Mouse (Mus musculus) lung, adult 18-20 months (tissue): ENCODE measurements at regions not wholly inside any gene's neighbourhood (a gene's known extent, or its start where the extent isn't known, plus 50 kb on each side); places are given as distances from the start of the nearest gene placed in this dataset.

ENCODE experiments used
- DNase-seq, 2 experiments: peaks; one replicate each; pipeline ENCODE4 v3.0.0; 2022; ENCODE audit warnings: mixed read lengths in 2 of 2

DNA sequence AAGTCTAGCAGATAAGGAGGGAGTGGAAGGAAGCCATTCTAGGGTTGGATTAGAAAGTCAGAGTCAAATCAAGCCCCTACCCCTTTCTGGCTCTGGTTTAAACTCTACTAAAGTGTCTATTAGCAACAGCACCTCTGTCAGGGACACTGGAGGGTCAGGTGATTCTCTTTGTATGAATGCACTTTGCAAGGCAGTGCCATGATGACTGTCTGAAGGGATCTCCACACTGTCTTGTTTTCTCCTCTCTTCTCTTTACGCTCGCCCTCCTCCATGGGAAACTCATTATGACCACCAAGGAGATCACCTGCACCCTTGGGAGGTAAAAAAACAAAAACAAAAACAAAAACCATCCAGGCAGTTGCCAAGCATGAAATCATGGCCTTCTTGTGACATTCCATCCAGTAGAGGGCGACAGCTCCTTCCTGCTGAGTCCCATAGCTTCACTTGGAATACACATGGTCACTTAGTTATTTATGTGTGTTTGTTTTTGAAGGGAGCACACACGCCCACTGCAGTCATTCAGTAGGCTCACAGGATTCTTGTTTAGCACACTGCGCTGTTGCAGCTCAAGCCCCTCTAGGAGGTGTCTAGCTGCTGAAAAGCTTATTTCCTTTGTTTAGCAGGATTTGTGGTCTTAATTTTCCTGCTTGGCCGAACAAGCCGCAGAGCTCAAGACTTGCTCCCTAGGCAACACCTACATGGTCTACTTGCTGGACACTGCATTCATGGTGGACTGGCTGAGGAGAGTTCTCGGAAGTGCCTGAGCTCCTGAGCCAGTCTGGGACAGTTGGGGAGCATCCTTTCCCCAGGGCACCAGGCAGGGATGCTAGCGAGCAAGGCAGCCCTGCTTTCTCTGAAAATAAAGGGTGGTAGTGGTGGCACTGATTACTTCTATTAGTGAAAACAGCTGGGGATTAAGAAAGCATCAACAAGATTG is 195.2 kb upstream of the Bmper start:
- DNase-seq: peak; percentile 22 to 29

DNA sequence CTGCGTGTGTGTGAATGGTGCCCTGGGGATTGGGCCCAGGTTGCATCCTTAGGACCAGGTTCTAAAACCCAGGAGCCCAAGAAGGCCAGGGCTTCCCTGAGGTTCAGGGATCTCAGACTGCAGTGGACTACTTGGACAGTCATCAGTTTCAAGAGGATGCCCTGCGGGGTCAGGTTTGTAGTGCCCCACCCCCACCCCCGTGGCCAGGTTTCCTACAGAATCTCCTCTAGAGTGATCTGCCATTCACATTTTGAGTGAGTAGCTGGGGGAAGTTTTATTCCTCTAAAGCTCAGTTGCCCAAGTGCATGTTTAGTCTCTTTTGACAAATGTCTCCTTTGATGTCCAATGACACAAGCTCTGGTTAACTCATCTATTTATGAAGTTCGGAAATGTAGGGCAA is 193.5 kb upstream of the Bmper start:
- DNase-seq: no peak

DNA sequence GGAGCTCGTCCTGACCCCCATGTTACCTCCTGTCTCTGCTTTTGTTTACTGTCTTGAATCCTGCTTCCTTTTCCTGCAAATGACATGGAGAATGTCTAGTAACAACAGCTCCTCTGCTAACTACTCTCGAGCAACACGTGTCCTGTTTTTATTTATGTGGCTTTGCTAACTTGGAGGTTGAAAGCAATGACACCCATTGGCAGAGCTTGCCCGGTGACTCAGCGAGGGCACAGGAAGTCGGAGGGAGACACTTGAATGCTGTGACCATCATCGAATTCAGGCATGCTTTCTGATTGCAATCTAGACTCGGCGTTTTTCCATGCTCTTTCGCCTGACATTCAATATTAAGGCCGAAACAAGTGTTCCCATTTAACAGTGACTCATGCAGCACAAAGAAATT is 192.7 kb upstream of the Bmper start:
- peak in 1 of 2 experiments; percentile 28 for DNase-seq

DNA sequence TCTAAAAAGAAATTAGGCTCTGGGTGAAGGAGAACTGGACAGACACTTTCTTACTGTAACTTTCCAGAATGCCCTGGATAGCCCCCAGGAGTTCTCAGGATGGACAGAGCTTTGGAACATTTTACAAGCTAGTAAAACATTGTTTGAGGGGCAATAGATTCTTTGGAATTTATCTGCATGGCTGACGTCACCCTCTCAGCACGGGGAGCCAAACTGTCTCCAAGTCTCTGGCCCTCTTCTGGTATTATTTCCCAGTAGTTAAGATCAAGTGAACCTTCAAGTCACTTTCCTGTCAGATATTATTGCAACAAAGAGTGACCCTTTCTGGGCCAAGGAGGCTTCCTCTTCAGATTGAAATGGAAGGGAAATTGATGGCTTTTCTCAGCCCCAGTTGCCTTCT is 192.3 kb upstream of the Bmper start:
- DNase-seq: peak in 1 of 2 experiments; percentile 14

DNA sequence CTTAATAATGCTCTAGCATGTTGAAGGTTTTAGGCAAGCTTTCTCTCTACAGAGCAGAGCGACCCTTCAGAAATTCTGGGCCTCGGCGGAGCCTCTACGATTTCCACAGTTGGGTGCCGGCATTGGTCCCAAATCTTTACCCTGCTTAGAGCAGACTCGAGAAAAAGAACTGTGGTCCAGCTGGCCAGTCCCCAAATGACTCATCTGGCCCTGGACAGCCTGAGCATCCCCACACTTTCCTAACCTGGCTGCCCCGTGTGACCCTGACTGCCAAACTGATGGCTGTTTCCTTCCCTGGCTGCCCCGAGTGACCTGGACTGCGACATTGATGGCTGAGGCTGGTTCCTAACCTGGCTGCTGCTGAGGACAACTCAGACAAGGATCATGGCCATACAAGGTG is 191.0 kb upstream of the Bmper start:
- DNase-seq: no peak

DNA sequence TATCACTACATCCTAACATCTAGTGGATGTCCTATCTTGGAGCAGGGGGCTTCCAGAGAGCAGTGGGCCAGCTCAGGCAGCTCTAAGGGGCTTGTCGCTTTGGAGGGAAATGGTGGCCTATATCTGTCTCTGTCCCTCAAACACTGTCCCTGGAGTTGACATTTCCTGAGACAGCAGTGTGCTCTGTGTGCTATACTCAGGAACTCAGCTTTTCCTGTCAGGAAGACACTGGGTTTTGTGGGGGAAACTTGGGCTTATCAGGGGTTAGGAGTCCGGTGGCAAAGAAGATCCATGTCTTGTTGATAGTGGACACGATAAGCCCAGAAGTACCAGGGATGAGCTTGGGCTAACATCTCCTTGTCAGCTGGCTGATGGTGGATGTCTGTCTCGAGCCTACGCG is 187.6 kb upstream of the Bmper start:
- no peak for DNase-seq

DNA sequence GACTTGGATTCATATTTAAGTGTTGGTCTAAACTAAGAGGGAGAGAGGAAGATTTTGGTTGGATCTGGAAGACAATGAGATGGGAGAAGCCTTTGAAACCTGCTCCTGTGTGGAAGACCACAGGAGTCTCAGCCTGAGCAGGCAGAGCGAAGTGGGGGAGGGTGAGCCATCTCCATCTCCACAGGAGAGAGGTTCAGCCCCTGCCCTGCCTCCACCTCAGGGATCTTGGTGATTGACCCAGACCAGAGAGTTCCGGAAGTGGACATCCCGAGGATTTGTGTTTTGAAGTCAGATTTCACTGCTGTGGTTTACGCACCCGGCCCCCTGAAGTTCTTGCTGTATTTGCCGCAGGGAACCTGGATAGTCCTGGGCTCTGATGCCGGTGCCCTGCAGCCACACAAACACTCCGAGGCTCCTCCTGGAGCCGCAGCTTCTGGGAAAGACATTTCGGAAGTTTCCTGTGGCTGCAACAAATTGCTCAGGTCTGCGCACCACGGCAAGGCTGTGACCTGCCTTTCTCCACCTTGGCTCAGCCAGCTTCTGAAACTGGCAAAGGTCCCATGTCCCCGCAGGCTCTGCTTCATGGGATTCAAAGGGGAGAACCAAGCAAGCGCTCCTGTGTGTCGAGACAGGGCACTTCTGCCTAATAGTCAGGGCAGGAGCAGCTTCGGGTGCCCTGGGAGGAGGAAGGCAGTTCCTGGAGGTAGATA is 186.8 kb upstream of the Bmper start:
- no peak for DNase-seq

DNA sequence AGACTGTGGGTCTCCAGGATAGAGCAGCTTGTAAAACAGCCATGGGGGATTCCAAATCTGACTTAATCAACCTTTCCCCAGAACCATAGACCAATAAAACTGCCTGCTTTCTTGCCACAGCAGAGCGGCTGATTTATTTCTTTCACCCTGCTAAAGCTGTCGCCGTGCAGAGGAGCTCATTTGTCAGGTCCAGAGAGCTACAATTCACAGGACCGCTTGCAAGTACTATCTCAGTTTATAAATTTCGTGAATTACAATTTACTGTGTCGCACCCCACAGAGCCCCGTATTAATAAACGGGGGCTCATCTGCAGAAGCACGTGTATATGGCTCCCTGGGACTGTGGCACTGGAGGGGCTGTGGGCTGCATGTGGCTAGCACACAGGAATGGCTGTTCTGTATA is 185.4 kb upstream of the Bmper start:
- no peak for DNase-seq

DNA sequence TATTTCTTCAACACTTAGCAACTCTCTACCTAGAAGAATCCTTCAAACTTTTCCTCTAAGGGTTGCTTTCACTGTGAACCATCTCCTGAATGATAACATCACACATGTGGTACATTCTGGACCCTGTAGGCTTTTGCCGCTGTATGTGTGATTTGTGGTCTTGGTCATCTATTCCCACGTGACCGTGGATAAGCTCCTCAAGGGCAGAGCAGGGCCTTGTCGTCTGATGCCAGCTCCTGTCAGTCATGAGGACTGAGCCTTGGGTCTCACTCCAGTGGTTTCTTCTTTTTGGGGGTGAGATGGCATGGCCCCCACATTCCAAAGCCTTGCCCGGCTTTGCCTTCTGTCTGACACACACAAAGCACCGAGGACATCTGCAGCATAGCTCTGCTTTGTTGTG is 183.3 kb upstream of the Bmper start:
- no peak for DNase-seq

DNA sequence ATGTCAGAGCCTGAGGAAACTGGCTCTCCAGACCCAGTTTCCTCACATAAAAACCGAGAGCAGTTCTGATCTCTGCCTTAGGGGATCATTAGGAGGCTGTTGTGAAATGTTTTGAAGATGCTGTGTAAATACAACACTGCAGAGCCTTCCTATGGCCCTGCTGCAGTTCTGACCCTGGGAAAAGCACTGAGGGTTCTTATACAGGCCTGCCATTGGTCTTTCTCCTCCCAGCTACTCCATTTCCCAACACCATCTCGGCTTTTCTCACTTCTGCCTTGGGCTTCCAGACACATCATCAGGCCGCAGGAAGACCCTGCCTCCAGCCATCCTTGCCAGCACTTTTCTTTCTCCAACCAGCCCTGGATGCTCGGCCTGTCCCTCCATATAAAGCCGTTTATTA is 181.9 kb upstream of the Bmper start:
- DNase-seq: no peak

DNA sequence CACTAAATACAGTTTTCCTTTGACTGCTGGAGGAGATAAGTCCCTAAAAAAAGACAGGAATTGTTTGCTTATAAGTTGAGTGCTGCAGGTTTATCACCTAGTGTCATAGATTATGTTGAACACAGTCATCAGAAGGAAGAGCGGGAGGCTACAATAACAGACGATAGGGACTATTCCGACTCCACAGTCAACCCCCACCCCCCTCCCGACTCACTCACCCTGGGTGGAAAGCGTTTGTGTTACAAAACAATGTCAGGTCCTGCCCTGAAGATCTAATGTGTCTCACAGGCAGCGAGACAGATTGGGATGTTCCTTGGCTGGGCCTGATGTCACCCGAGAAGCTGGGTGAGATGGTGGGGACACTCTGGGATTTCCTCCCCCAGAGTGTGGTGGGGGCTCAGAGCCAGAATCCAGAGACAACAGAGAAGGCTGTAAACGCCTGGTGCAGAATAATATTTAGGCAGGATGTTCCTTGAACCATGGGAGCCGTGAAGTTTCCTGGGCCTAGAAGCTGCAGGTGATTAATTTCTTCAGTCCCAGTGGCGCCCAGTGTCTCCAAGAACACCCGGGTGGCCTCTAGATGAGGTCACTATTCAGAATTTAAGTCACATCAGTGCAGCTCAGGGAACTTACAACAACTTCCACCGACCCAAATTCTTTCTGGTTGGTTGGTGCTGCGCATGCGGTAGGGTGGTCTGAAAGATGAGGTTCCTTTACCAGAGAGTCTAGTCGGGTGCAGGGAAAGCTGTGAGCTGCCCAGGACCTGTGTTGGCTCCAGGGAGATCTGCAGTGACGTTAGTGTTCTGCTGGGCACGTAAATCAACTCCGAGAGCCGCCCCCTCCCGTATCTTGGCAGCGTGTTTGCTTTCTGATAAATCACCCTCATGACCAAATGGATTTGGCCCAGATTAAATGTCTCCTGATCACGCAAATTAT is 181.1 kb upstream of the Bmper start:
- DNase-seq: no peak

DNA sequence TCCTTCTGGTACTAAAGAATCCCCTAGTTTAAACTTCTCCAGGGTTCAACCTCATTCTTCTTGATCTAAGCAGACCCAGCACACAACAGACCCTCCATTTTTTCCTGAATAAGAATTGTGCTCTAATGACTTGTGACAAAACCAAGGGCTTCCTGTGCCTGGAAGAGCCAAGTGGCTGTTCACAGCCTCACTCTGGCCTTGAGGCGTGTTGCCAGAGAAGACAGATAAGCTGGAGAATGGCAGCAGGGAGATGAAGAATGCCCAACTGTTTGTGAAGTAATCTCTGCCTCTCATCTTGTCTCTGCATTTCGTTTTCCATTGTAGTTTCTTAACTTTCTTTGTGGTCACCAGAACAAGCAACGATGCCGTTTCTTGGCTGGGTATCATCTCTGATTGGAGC is 179.9 kb upstream of the Bmper start:
- DNase-seq: no peak

DNA sequence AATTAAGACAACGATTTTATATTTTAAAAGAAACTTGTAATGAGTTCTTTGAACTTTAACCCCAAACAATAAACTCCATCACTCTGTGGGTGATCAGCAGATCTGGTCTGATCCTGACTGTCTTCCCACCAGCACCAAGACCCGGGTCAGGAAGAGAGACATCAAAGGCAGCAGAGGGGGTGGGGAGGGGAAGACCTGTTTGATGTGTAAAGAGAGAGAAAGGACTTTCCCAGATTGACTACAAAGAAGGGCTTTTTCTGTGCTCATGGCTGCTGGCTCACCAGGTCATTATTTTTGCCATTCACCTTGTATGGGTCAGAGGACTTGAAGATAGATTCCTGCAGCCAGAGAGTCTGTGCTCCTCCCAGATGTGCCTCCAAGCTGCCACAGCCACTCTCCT is 177.4 kb upstream of the Bmper start:
- no peak for DNase-seq

DNA sequence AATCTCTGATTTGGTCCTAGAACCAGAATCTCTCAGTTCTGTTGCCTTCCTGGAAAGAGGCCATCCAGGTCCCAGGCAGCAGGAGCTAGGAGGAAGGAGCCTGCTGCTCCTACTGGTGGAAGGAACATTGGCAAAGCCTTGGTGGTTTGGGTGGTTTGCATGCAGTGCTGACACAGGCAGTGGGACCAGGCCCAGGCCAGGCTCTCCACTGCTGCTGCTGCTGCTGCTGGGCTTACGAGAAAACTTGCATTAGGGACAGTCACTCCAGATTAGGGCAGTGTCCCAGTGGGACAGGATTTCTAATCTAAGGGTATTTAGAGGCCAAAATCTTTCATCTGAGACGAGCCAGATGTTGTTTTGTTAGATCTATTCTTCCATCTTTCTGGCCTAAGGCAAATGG is 172.1 kb upstream of the Bmper start:
- no peak for DNase-seq

DNA sequence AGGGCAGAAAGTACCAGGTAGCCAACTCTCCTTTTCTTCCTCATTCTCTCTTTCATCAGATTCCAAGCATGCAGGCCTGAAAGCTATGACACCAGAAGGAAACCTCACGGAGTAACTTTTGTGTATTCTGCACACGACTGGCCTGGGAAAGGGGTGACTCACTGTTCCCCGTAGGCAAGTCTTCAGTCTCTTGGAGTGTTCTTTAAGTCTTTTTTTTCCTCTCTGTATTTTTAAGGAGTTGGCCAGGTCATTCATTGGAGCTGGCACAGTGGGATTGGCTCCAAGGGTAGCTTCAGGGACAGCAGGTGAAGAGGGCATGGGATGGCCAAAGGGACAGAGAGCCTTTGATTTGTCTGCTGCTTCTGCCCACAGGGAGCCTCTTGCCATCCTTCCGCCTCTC is 163.3 kb upstream of the Bmper start:
- DNase-seq: no peak

DNA sequence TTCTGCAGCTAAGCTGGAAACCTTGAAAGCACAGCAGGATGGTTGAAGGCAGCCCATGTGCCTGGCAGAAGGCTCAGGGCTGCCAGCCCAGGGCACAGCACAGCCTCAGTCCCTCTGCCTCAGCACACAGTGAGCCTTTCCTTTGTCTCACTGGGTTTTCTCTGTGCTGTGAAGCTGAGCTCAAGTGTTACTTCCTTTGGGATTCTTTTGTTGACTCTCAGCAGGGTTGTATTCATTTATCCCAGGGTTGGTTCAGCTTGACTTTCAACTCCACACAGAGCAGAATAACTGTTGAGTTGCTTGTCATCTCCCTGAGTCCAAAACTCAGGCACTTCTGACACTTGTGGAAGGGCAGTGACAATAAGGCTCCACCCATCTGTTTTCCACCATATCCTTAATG is 162.3 kb upstream of the Bmper start:
- no peak for DNase-seq

DNA sequence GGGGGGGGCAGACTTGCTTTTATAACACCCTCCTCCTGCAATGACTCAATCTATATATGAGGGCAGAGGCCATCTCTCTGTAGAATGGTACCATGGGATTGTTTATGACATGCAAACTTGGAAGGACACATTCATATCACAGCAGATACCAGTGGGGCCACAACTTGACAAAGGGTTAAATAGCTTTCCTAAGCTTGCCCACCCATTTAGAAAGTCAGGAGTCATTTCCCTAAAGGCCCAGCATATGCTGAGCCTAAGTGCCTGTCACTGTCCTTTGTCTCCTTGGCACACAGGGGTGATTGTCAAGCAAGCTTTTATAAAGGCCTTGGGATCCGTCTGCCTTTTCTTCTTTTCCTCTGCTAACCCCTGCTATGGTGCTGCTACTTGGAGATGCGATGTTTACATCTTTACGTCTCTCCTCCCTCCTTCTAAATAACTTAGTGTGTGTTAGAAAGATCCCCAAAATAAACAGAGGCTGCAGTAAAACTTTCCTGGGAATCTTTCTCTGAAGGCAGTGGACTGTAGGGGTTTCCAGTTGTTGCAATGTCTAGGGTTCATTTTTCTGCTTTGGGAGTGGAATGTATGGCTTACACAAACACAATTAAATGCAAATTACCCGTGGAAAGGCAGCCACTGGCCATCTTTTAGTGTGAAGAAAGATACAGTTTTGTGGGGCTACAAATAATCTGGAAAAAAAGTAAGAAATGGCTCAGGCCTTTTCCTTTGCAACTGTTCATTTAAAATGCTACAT is 161.5 kb upstream of the Bmper start:
- no peak for DNase-seq

DNA sequence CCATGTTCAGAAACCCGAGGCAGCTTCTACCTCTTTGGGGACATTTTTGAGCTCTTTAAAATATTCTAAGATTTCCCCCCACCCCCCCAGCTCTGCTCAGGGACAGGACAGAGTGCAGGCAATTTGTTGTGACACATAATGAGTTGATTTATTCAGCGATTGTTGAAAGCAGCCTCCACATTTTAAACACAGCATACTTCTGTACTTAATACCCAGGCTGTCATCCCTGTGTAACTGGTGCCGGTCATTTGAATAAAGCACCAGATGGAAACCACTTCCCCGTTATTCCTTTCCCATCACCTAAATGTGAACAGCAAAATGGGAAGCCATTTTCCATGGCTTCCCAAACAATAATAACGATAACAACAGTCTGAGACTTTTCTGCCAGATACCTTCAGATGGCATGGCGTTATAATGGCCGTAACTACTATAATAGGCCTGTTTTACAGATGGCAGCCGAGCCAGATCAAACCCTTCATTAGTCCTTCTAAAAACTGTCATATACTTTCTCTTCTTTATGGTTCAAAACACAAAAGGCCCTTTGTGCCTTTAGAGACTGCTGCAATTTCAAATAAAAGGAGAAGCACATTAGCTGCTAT is 160.7 kb upstream of the Bmper start:
- DNase-seq: no peak

DNA sequence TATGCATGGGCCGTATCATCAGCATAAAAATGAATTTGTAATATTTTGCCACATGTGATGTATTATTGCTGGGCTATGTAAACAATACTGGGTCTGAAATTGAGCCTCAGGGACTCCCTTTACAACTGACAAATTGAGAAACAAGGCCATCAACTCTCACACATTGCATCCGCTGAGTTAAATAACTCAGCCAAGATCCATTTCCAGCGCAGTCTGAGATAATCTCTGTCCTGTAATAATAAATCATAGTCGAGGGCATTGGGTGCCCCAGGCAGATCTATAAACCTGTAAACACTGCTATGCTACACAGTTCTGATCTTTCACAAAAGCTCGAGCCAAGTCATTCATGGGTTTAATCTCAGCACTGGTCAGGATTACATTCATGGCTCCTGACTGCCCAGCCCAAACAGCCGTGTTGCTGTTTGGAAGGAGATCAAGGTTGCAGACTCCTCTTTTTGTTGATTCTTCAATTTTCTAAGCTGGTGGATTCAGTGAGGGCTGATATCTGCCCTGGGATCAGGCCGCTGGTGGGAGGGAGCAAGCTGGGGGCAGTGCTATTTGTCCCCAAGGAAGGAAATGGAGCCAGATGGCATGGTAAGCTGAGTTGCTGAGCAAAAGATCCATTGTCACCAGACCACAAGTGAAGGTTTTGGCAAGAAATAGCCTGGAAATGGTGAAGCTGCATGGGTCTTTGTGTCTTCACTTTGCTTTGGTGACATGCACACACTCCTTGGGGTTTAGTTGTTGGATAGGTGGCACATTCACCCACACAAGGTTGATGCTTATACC is 160.0 kb upstream of the Bmper start:
- no peak for DNase-seq

DNA sequence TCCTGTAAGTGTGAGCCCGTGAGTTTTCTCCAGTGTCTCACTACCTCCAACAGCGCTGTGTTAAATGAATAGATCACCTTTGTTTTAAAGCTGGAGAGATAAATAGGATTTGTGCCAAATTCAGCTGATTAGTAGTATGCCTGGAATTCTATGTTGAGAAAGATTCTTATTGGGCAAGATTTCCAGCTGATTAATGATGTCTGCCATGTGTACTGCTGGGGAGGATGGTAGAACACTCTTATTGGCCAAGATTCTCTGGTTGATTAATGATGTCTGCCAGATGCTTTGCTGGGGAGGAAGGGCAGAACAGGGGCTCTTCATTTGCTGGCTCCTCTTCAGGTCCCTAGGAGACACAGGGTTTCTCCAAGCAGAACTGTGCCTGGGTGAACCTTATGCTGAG is 158.9 kb upstream of the Bmper start:
- peak in 1 of 2 experiments; percentile 11 for DNase-seq

DNA sequence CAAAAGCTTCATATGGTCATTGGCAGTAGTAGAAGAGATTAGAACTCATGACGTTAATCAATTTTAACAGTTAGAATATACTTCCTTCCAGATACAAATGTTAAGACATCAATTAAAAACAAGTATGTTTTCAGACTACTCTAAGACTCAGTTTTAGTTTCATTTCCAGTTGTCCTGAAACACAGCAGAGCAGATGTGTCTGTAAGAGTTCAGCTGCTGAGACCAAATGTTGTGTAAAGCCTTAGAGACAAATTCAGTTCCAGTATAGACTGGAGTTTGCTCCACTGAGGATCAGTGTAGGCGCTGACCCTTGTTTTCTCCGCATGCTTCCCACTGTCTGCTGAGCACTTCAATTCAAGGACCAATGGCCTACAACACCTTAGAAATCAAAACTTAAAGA is 158.1 kb upstream of the Bmper start:
- DNase-seq: no peak
